Mouse (Mus musculus): Measurements from ENCODE around the gene Zkscan2.

GRCm38 (mm10) chr7:123525761-123526160, 25.5 kb upstream of the Zkscan2 start:
- TF ChIP-seq POLR2A (IDR thresholded peaks at IDR 0.05; ENCODE audit: borderline replicate concordance, extremely low read depth, low read depth, low read length) = no peak
- no peak for TF ChIP-seq CTCF (IDR thresholded peaks at IDR 0.05; ENCODE audit: insufficient read depth, low read length)
